Mouse (Mus musculus) thymus, adult 2 months (tissue): ENCODE data around the gene Prpsap2. TPM values are rescaled to one million over a fixed set of nuclear protein-coding genes. Genes with fewer than 3 reads are reported as not detected.

Experiments
- DNase-seq: peaks from one replicate; pipeline ENCODE4 v3.0.0; 2021
- H3K27ac ChIP-seq: fragments of 200-500 bp; 2 replicates; pipeline ENCODE4 v1.5.1; 2012; ENCODE audit warnings: low read length, control low read depth; ENCODE audit not compliant: control insufficient read depth, insufficient read depth
- H3K27me3 ChIP-seq: fragments of 200-500 bp; 2 replicates; pipeline ENCODE4 v1.6.1; 2012; ENCODE audit warnings: mild to moderate bottlenecking, low read length, moderate library complexity, mixed read lengths; ENCODE audit not compliant: control insufficient read depth, insufficient read depth
- H3K36me3 ChIP-seq: fragments of 200-500 bp; 2 replicates; pipeline ENCODE4 v1.6.1; 2012; ENCODE audit warnings: mild to moderate bottlenecking, low read length, moderate library complexity; ENCODE audit not compliant: control insufficient read depth, insufficient read depth
- H3K4me1 ChIP-seq: fragments of 200-500 bp; replicated peaks from 2 replicates; pipeline ENCODE4 v1.6.1; 2012; ENCODE audit warnings: low read length; ENCODE audit not compliant: control insufficient read depth, insufficient read depth
- H3K4me3 ChIP-seq: fragments of 200-500 bp; 2 replicates; pipeline ENCODE4 v1.5.1; 2012; ENCODE audit warnings: mild to moderate bottlenecking, low read length, control low read depth, moderate library complexity; ENCODE audit not compliant: control insufficient read depth, insufficient read depth
- CTCF ChIP-seq: fragments of 200-500 bp; IDR thresholded peaks from 2 replicates; pipeline ENCODE4 v1.5.1; 2012; ENCODE audit warnings: mild to moderate bottlenecking, control low read depth, low read length, moderate library complexity, borderline replicate concordance; ENCODE audit not compliant: control insufficient read depth, poor library complexity, insufficient read depth; ENCODE audit errors: extremely low read depth
- POLR2A ChIP-seq: fragments of 200-500 bp; IDR thresholded peaks from 2 replicates; pipeline ENCODE4 v1.6.1; 2012; ENCODE audit warnings: mild to moderate bottlenecking, low read length, control low read depth, moderate library complexity; ENCODE audit not compliant: control insufficient read depth, poor library complexity, insufficient read depth; ENCODE audit errors: extremely low read depth
- WGBS: fragments of 180-500 bp; shearing (Covaris S2); methylation state at CpG from one replicate; pipeline ENCODE4 v1.1.7; 2018; 5-methylcytosine and 5-hydroxymethylcytosine counted together
- polyA plus RNA-seq: library from polyadenylated mRNA; depleted of rRNA; stranded (reverse); fragments of >200 nt; gene quantifications from 2 replicates; pipeline ENCODE4 v1.2.3, GENCODE M21; 2012

Gene Prpsap2
- polyA plus RNA-seq, 1 experiment = 25.4 TPM

GRCm38 (mm10) chr11:61743768-61744167 is 18.1 kb downstream of the Prpsap2 start:
- TF ChIP-seq CTCF (no peak), POLR2A (no peak)
- WGBS = 93% methylated on average over 3 of the region's 3 CpGs
- Histone ChIP-seq H3K36me3 (peaks cover 54% of the 10 kb centered on the region), H3K27me3 (no peaks in the 10 kb centered on the region), H3K4me1 (no peaks in the 10 kb centered on the region), H3K27ac (no peak overlapping the region), H3K4me3 (no peak overlapping the region)
- DNase-seq = no peak

GRCm38 (mm10) chr11:61740500-61740899 is 21.4 kb downstream of the Prpsap2 start:
- no peak for DNase-seq
- H3K4me3 ChIP-seq = no peak overlapping the region
- H3K4me1 ChIP-seq = no peaks in the 10 kb centered on the region
- H3K27ac ChIP-seq = no peak overlapping the region
- peaks cover 67% of the 10 kb centered on the region for H3K36me3 ChIP-seq
- H3K27me3 ChIP-seq = no peaks in the 10 kb centered on the region
- WGBS = 93% methylated on average over 1 of the region's 1 CpGs
- TF ChIP-seq POLR2A = no peak

GRCm38 (mm10) chr11:61737290-61737689 is 24.6 kb downstream of the Prpsap2 start:
- Histone ChIP-seq H3K36me3 (peaks cover 68% of the 10 kb centered on the region), H3K27me3 (no peaks in the 10 kb centered on the region), H3K4me3 (no peak overlapping the region), H3K27ac (no peak overlapping the region), H3K4me1 (no peaks in the 10 kb centered on the region)
- TF ChIP-seq POLR2A = no peak
- 89% methylated on average over 1 of the region's 1 CpGs for WGBS
- no peak for DNase-seq

- no peaks in the 10 kb centered on the region for H3K4me1 ChIP-seq
- H3K27me3 ChIP-seq = no peaks in the 10 kb centered on the region
- no peak for DNase-seq
- H3K4me3 ChIP-seq = no peak overlapping the region
- TF ChIP-seq POLR2A (no peak), CTCF (no peak)
- 91% methylated on average over 7 of the region's 7 CpGs for WGBS
- no peak overlapping the region for H3K27ac ChIP-seq
- H3K36me3 ChIP-seq = peaks cover 56% of the 10 kb centered on the region
Measured at GRCm38 (mm10) chr11:61732672-61733071, 29.2 kb downstream of the Prpsap2 start.

- peaks cover 20% of the 10 kb centered on the region for H3K36me3 ChIP-seq
- H3K4me3 ChIP-seq = no peak overlapping the region
- no peak for DNase-seq
- 50% methylated on average over 2 of the region's 2 CpGs for WGBS
- no peaks in the 10 kb centered on the region for H3K27me3 ChIP-seq
- H3K4me1 ChIP-seq = no peaks in the 10 kb centered on the region
- H3K27ac ChIP-seq = no peak overlapping the region
- TF ChIP-seq CTCF (no peak), POLR2A (no peak)
Measured at GRCm38 (mm10) chr11:61728037-61728436, 33.9 kb downstream of the Prpsap2 start.

GRCm38 (mm10) chr11:61722077-61722476 is 39.8 kb downstream of the Prpsap2 start:
- Histone ChIP-seq H3K4me3 (no peak overlapping the region), H3K27me3 (no peaks in the 10 kb centered on the region)
- 88% methylated on average over 5 of the region's 5 CpGs for WGBS

GRCm38 (mm10) chr11:61720636-61721035 is 41.3 kb downstream of the Prpsap2 start, which contains the start of gene Slc5a10:
Slc5a10 (minus strand) TSS chr11:61720826.
- no peaks in the 10 kb centered on the region for H3K4me1 ChIP-seq
- 98% methylated on average over 3 of the region's 3 CpGs for WGBS
- no peak within 1 kb of the TSS for H3K4me3 ChIP-seq
- H3K36me3 ChIP-seq = no peaks in the 10 kb centered on the region
- H3K27me3 ChIP-seq = no peaks in the 10 kb centered on the region
- H3K27ac ChIP-seq = no peak within 1 kb of the TSS
- DNase-seq = no peak
- TF ChIP-seq POLR2A (no peak), CTCF (no peak)

More at GRCm38 (mm10) chr11:61722077-61722476, 39.8 kb downstream of the Prpsap2 start:
- no peaks in the 10 kb centered on the region for H3K36me3 ChIP-seq
- H3K4me1 ChIP-seq = no peaks in the 10 kb centered on the region
- TF ChIP-seq CTCF = no peak
- no peak for TF ChIP-seq POLR2A
- H3K27ac ChIP-seq = no peak overlapping the region
- no peak for DNase-seq
